Mouse (Mus musculus) right cerebral cortex, postnatal 14 days (tissue): ENCODE data around the gene Gm5269.

Experiments
- DNase-seq: peaks from one replicate; pipeline ENCODE4 v3.0.0; 2022

Gene Gm5269

GRCm38 (mm10) chr1:45876450-45877198 is 13.4 kb downstream of the Gm5269 start:
- no peak for DNase-seq

DNA sequence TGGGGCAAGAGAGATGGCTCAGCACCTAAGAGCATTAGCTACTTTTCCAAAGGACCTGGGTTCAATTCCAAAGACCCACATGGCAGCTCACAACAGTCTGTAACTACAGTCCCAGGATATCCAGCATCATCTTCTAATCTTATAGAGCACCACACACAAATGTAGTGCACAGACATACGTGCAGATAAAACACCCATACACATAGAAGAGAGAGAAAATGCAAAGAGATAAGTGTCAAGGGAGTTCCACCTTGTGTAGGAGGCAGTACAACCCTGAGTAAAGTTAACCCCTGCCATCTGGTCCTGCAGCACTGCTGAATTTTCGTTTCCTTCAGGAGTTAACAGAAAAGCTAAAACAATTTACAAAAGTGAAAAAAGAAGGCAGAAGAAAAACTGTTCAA is 14.4 kb downstream of the Gm5269 start:
- no peak for DNase-seq

- DNase-seq = no peak
These were observed 16.8 kb downstream of the Gm5269 start for GRCm38 (mm10) chr1:45873250-45873649.

- DNase-seq = no peak
These were observed 21.5 kb downstream of the Gm5269 start for GRCm38 (mm10) chr1:45868479-45869137.

DNA sequence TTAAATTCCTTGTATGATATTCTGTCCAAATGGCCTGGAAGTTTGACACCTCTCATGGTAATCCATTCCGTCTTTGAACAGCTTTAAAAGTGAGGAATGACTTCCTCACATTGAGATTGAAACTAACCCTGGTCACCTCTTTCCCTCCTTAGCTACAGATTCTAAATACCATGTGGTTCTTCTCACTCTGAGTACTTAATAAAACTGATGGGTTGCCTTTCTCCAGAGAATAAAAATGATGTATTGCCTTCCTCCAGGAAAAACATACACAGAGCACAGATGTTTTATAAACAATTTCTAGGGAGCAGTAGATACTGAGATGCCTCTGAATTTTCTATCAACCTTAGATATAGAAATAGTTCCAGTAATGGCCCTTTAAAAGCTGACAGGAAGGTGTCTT is 22.0 kb downstream of the Gm5269 start:
- no peak for DNase-seq

- no peak for DNase-seq
These were observed 23.6 kb downstream of the Gm5269 start for GRCm38 (mm10) chr1:45866288-45867018.

GRCm38 (mm10) chr1:45865727-45866126 is 24.3 kb downstream of the Gm5269 start:
- DNase-seq = no peak

DNA sequence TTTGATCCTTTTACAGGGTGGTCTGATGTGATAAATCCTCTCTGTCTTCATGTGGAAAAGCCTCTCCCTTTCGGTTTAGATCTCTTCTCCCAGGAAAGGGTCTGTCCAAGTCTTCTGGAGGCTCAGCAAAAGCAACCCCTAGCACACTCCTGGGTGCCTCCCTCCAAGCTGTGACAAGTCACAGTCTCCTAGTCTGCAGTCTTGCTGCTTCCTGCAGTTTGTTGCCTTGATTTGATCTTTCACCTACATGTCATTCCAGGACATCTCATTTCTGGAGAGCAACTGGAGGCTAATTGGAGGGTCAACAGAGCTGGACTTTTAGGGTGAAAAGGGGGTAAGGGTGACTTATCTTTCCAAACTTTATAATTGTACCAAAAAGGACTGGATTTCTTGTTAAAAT is 24.8 kb downstream of the Gm5269 start:
- DNase-seq = no peak

DNA sequence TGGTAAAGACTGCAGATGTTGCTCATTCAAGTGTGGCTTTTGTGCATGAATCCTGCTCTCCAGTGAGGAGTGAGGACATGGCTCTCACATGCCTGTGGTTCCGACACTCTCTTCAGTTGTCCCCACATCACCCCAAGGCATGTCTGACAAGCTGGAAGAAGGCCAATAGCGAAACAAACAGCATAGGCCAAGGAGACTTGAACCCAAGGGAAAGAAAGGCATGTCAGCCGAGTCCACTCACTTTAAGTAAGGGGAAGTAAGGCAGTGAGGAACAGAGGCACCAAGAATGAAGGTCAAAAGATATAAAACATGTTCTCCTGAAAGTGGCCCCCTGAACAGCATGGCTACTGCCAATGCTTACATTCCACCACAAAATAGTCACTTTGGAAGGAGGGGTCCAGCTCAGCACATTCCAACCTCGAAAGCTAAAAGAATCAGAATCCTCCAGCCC is 25.5 kb downstream of the Gm5269 start:
- no peak for DNase-seq

DNA sequence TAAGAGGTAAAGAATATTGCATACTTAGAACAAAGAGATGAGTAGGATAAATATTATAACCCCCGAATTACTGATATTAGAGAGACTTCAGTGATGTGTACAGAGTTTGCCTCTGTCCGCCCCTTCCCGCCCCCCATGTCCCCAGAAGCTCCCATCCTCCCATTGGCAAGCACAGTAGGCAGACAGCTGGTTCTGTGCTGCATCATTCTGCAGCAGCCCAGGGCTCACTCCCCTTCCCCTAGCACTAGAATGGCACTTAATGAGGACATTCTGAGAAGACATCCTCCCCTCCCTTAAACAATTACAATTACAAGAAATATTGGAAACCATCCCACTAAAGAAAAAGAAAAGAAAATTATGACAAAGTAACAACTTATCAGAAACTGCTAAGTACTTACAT is 26.4 kb downstream of the Gm5269 start:
- no peak for DNase-seq

- no peak for DNase-seq
These were observed 28.9 kb downstream of the Gm5269 start for GRCm38 (mm10) chr1:45861162-45861561.

DNA sequence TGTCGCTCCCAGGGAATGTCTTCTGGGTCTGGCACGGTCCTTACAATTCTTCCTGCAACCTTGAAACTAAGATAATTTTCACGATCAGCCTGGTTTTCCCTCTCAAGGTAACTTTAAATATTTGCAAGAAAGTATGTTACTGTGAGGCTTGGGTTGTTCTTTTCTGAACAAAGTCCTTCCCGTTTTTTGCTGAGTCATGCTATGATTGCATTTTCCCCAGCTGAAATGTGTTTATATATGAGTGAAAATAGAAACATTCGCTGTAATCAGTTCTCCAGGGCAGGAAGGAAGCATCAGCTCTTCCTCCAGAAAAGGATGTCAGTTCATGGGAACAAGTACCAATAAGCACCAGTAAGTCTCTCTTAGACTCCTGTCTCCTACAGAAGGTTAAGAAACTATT is 29.7 kb downstream of the Gm5269 start:
- no peak for DNase-seq

GRCm38 (mm10) chr1:45858038-45858437 is 32.0 kb downstream of the Gm5269 start:
- no peak for DNase-seq

DNA sequence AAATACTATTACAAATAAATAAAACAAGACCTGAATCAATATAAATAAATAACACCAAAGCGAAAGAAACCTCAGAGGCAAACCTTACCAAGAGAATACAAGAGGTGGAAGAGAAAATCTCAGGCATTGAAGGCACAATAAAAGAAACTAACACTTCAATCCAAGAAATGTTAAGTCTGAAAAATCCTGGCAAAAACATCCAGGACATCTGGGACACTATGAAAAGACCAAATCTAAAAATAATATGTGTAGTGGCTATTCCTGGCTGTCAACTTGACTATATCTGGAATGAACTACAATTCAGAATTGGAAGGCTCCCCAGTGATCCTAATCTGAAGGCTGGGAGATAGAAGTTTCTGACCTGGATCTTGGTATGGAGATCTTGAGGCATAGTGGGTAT is 44.6 kb downstream of the Gm5269 start:
- DNase-seq = no peak
